Mouse (Mus musculus) kidney, adult 11 months (tissue): ENCODE measurements around the gene Mfsd2a.

Experiments used
- DNase-seq: peaks from one replicate; pipeline ENCODE4 v3.0.0; 2022

Mfsd2a gene

DNA sequence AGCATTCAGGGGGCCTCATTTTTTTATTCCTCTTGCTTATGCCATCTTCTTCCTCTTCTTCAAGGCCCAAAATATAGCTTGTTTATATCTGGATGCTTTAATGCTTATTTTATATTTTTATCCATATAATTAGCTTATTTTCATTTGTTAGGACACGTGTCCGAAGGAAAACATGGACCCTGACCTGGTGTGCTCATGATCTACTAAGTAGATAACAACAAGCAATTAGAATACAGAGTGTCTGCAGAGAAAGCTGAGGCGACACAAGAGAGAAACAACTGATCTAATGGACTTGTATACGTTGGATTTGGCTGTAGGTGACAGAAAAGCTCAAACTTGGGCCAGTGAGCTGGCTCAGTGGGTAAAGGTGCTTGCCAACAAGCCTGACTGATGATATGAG, 15.9 kb upstream of the Mfsd2a start:
- DNase-seq, result no peak

DNA sequence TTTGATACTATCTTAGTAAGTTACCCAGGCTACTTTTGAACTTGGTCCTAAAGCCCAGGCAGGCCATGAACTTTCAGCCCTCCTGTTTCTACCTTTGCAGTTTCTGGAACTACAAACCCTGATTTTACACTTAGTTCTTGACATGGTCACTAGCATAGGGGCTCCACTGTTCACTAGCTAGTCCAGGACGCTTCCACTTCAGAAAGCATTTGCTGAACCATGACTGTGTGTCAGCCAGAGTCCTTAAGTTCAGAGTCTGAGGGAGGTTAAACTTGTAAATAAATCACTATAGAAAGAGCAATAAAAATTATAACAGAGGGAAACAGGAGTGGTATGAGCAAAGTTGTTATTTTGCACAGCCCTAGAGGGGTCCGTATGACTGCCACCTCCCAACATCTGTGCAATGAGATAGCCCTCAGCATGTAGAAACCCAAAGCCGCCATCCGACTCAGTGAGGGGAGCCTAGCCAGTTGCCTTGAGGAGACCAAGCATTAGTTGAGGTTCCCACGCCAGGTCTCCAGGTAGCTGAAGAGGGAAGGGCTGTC, 14.1 kb upstream of the Mfsd2a start:
- peak; percentile 68 for DNase-seq

DNA sequence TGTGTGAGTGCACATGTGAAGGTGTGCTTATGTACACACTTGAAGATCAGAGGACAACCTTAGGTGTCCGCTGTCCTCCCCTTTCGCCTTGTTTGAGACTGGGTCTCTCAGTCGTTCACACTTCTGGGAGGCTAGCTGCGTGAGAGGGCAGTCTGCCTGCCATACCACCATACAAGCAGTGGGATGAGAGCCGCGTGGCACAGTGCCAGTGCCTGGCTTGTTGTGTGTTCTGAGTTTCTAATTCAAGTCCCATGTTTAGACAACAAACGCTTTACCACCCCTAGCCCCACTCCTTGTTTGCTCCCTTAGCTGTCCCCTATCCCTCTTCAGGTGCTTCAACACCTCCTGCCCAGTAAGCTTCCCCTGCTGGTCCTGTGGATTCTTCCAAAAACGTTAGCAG, 11.1 kb upstream of the Mfsd2a start:
- no peak for DNase-seq

DNA sequence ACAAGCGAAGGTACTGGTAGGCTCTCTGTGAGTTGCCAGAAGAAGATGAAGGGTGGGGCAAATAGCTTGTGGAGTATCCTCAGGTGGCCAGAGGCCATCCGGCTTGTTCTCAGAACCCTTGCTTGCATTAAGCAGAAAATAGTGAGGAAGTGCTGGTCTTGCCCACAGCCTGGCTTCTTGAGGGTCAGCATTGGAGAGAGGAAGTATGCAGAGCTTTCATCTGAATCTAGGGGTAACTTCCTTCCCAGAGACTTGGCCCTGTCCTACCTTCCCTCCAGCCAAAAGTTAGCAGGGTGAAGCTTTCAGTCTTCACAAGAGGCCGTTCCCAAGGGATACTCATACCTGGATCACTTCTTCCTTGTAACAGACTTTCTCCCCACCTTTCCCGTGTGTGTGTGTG, 10.7 kb upstream of the Mfsd2a start:
- DNase-seq, result no peak

DNA sequence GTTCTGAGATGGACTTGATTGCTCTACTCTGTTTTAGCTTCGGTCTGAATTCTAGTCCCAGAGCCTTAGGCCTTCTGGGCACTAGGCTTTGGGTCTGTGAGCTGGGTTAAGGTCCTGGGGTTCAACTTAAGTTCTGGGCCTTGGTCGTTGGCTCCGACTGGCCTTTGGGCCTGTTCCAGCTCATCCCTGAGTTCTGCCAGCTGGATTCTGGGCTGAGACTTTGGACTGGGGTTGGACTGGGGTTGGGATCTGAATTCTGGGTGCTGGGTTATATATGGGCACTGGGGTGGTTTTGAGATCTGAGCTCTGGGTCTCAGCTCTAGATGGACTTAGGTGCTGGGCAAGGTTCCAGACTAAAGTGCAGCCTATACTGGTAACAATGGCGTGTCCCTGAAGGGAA, 10.2 kb upstream of the Mfsd2a start:
- peak; percentile 84 for DNase-seq

DNA sequence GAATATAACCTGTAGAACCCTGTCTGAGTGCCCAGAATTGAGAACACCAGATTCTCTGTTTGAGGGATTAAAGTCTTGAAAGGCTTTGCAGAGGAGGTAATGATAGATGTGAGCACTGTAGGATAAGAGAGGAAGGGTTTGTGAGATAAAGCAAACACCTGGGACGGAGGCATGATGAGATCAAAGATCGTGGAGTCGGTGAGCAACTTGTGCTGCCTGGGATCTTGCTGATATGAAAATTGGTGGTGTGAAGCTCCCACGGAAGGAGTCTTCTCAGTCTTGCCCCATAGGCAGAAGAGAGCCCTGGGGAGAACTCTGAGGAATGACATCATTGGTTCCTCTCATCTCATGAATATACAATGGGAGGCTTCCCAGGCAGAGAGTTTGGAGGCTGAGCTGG, 7.1 kb upstream of the Mfsd2a start:
- no peak for DNase-seq

DNA sequence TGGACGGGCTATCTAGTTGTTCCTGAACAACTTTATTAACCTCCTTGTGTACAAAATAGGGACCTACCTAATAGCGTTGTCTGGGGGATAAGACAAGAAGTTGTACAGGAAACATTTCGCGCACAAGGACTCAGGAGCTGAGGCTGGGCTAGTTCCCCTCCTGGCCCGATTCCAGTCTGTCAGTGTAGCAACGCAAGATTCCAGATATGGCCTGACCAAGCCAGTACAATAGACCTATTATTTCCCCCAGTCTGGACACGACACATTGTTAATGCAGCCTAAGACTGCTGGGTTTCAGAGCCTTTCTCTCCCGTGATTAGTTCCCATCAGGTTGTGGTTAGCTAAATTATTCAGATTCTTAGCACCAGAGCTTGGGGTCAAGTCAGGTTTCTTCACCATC, 1.8 kb upstream of the Mfsd2a start:
- DNase-seq, result no peak

DNA sequence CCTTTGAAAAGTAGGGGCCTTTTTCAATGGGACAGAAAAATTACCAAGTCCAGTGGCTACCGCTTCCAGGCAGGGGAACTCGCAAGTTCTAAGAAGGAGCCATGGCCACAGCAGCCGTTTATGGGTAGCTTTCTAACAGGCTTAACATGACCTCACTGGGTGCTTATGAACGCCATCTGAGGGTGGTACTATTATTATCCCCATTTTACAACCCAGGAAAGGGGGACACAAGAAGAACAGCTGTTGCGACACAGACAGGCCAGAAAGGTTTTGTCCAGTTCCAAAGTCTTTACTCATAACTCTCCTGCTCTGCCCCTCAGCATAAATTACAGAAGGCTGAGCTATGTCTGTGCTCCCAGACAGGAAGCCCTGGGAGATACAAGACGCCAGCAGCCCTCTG, 601 bp upstream of the Mfsd2a start:
- DNase-seq, result no peak

DNA sequence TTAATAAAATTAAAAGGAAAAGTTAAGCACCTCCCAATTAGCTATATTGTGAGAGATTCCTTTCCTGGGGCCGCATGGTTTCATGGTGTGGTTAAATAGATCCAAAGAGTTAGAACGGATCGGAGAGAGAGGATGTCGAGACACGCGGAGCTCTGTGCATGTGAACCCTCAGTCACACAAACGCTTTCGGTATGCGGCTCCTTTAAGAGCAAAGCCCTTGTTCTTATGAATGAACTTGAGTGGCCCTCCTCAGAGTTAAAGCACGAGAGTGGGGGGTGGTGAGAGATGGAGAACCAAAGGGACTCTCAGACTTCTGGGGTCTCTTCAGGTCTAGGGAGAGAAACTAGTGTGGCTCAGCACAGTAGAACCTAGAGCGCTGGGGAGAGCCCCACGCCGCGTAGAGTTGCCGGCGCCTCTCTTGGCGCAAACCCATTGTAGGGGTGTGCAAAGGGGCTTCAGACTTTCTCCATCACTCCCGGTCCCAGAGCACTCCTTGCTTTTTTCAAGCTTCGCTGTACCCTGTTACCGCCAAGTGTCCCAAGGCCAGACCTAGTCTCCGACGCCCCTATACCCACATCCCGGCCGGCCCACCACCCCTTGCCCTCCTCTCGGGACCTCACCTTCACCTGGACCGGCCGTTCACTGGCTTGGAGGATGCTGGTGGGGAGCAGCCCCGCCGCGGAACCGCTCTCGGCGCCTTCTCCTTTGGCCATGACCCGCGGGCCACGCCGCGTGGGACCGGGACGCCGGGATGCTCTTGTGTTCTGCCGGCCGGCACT, 478 bp downstream of the Mfsd2a start:
- no peak for DNase-seq

DNA sequence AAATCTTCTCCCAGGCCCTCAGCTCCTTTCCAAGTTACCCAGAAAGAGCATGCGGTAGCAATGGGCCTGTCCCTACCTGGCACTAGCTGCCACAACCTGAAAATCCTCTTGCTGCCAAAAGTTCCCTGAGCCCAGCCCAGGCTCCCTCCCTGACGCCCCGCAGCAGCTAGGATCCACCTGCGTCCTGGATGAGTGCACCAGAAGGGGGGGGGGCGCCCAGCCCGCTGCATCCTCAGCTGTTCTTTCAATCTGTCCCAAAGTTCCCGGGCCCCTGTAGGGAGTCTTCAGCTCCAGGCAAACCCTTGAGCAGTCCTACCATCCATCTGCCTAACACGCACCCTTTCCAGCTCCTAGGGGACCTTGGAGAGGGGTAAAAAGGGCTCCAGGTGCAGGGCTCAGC, 1.2 kb downstream of the Mfsd2a start:
- no peak for DNase-seq

DNA sequence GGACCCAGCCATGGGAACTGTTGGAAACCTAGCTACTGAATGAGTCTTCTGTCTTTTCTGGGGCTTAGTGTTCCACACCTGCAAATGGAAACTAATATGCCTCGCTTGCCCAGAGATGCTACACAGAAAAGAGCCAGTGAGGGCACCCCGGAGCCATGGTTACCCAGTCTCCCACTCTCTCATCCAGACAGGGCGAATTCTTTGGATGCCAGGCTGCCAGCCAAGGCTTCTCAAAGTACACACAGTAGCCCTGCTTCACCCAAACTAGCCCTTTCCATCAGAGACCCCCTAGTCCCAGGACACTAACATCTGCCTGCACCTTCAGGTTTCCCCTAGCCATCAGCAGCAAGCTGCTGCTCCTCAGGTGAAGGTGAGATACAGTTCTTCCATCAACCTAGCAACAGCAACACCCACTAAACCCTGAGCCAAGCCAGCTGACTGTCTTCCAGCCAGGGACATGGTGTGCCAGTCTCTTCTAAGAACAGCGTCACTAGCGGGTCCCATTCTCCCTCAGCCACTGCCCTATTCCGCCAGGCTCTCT, 2.4 kb downstream of the Mfsd2a start:
- DNase-seq, result no peak

DNA sequence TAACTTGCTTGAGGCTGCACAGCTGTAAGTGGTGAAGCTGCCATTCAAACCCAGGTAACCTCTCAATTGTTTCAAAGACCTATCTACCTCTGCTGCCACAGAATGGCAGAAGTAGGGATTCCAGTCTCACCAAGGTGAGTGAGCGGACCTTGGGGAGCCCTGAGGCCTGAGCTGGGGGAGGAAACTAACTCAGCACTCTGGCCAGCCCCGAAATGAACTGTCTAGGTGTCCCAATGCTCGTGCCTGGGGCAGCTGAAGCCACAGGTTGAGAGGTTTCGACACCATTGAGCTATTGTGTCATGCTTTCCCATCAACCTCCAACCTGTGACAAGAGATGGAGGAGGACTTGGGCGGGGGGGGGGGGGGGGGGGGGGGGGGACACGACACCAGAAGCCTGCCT, 4.7 kb downstream of the Mfsd2a start:
- no peak for DNase-seq

DNA sequence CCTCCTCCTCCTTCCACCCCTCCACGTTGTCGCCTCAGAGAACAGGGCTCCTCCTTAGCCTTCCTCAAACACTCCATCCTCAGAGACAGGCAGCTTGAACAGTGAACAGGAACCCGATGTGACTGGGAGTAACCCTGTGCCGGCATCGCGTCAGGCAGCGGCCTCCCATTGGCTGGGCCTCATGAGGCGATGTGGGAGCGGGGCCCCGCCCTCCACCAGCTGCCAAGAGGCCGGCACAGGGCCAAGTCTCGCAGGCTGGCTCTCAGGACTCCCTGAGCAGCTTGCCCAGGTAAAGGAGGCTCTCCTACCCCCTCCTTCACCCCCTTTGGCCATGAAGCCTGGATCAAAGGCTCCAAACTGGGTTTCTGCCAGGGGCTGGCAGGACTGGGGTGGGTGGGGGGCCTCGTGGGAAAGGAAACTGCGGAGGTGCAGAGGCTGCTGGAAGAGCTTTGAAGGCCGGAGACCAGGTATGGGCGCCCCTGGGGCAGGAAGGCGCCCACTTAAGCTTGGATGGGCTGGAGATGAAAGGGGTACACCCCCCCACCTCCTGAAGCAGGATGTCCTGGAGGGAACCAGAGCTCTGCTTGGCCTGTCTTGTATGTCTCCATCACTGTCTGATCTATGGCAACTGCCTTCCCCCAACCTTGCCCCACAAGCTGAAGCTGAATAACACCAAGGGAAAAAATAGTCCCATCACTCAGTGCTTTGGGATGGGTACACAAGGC, 5.4 kb downstream of the Mfsd2a start:
- peak; percentile 93 for DNase-seq

DNA sequence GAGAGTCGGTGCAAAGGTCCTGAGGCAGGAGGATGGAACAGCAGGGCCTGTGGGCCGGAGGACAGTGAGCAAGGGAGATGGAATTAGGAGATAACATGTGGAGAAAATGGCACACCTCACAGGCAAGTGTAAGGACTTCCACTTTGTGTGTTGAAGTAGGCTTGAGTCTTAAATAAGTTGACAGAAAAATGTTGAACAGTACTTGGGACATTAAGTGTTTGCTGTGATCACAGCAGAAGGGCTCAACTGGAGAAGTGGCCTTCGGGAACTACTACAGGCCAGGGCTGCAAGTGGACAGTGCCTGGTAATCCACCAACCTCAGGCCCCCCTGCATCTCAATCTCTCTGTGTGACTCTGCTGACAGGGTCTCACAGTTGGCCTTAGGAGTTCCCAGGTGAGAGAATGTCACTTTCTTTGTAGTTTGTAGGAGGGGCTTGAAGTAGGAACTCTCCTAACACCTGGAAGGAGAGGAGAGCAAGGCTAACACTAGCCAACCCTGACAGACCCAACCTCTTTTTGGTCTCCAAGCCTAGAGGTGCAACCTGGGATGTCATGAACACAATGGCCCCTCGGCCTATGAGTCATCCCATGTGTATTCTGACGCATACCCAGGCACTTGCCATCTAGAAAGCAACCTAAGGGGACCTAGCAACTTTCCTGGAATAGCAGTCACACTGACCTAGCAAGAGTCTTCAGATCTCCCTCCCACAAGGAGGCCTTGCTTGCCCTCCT, 6.1 kb downstream of the Mfsd2a start:
- DNase-seq, result no peak

DNA sequence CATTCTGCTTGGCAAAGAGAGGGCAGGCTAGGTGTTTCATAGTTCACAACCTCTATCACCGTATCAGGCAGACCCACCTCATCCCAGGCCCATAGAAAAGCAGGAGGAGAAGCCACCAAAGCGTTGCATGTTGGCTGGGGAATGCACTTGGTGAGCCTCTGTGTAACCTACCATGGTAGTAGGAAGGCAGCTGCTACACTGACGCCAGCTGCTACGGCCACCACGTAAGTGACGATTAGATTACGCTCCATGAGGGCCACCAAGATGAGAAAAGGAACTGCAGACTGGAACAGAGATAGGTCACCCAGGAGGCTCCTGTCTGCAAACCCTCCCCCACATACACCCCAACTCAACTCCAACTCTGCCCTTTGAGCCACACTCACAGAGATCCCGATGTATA, 11.9 kb downstream of the Mfsd2a start:
- DNase-seq, result no peak

DNA sequence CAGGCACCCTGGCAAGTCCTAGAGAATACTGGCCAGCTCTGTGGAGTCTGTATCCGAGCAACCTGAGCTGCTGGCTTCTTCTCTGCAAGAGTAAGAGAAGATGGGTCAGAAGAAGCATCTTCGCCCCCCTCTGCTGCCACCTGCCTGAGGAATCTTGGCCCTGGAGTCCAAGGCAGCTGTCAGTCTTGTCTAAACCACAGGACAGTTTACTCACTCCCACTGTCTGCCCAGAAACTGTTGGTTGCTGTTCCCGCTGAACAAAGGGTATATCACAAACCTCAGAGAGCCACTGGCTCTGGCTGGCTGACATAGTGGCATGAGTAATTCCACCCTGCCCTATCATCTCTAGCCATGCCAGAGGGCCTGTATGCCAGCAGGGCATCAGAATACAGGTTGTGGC, 13.8 kb downstream of the Mfsd2a start:
- DNase-seq, result no peak

DNA sequence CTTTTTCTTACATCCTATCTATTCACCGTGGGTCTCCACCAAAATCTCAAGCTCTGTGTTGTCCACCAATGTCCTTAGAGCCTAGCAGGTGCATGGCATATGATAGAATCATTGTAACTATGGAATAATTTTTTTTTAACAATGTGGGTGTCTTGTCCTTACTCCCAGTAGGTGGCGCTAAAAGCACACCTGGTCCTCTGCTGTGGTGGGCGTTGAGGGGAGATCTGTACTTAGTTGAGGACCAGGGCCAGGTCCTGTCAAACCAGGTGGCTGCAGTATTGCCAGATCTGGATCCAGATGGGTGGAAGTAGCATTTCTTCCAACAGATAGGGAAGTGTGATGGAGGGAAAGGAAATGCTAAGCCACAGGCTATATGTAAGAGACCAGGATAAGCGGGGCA, 16.6 kb downstream of the Mfsd2a start:
- DNase-seq, result no peak

DNA sequence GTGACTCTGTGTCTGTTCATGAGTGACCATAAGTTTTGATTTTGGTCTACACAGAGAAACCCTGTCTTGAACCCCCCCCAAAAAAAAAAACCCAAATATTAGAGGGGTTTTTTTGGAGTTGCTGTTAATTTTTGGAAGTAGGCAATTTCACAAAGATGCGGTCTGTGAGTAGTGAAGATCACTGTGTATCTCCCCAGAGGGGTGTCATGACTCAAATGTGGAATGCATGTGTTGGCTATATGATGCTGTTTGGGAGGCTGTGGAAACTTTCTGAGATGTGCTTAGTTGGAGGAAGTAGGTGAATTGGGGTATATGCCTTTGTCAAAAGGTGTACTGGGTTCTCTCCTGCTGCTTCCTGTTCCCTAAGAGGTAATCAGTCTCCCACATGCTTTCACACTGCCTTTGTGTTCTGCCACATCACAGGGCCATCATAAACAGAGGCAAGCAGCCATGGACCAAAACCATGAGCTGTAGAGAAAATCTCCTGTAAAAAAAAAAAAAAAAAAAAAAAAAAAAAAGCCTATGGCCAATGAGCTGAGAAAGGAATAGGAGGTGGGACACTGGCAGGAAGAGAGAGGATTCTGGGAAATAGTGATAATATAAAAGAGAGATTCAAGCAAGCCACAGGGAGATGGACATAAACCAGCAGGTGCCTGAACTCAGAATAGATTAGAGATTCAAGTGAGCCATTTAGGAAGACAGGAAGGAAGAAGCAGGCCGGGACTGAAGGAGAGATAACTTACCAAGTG, 21.8 kb downstream of the Mfsd2a start:
- no peak for DNase-seq

DNA sequence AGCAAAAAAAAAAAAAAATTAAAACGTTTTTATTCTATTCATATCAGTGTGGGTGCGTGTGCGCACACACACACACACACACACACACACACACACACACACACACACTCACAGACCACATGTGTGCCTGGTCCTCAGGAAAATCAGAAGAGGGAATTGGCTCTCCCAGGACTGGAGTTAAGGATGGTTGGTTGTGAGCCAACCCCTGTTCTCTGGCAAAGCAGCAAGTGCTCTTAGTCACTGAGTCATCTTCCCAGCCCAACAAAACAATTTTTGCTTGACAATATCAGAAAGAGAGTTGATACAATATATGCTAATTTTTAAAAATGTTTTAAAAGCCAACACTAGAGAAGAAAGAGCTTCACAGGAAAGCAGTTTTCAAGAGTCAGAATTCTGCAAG, 23.5 kb downstream of the Mfsd2a start:
- DNase-seq, result no peak

DNA sequence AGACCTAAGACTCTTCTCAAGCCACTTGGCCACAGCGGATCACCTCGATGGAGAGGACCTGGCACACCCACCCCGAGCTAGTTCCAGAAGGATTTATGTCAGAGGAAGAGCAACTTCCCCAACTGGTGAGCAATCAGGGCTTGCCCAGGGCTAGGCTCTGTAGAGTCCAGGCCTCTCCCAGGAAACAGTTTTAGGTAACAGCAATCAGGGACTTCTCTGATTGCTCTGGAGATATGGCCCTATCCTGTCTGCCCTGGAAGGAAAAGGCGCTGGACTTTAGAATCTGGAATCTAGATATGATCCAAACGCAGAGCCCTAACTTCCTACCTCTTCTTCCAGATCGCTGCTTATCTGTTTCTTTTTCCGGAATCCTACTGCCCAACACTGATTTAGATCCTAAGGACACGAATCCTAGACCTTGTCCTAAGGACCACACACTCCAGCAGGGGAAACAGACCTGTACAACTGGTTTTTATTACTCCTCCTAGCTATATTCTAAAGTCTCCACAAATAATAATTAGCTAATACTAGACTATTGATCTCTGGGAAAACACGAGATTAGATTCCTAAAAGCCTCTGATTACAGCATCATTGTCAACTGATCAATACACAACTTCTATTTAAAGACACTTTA, 25.4 kb downstream of the Mfsd2a start:
- no peak for DNase-seq

DNA sequence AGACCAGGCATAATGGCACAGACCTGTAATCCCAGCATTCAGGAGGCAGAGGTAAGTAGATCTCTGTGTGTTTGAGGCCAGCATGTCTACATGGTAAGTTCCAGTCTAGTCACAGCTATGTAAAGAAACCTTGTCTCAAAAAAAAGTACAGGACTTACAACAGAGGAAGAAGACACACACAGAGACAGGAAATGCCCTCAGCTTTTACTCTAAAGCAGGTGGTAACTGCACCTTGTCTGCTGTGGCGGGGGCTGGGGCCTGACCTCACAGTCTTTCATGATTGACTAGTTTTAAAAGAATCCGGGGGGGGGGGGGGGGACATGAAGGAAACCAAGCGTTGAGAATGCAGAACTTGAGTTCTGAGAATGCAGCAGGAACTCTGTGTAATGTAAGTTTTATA, 27.1 kb downstream of the Mfsd2a start:
- DNase-seq, result peak; percentile 23

DNA sequence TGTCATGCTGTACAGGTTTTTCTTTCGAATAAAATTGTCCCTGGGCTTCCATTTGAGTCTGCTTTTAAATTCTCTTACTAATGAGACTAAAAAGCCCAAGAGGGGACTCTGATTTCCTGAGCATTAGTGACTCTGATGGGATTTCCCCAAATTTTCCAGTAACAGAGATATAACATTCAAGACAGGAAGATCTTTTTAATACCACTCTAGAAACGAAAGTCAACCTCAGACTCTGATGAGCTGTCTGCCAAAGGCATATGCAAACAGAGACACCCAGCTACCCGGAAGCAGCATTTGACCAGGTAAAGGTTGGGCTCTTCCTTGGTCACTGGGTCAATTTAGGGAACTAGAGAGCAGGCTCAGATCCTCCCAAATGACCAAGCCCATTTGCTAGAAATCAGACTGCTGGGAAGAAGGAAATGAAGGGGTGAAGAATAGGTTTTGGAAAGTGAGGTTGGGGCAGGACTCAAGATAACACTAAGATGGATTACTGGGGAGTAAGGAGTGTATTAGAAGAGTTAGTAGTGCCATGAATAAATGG, 27.9 kb downstream of the Mfsd2a start:
- no peak for DNase-seq
